Comparison of ENCODE assay signal across 7 mouse cellular contexts in genomic region chr11:60416590-60416962, GRCm38 (mm10). TPM values are rescaled to one million over a fixed set of nuclear protein-coding genes. Genes with fewer than 3 reads are reported as not detected.
DNase-seq lines count a peak whose midpoint lies in the region; ATAC-seq and TF ChIP-seq lines count a peak whose summit lies in the region.

No protein-coding gene starts in this region.

- H3K4me1 ChIP-seq in neural tube, embryonic 11.5 days (ENCODE audit: control insufficient read depth, insufficient read depth, low read length): peaks cover 17% of the 10 kb centered on the region
- peaks cover 17% of the 10 kb centered on the region for H3K4me1 ChIP-seq in liver, embryonic 11.5 days (replicated peaks; ENCODE audit: control insufficient read depth, insufficient read depth, low read length)
- H3K4me1 ChIP-seq in stomach, postnatal 0 days (replicated peaks; ENCODE audit: control insufficient read depth, insufficient read depth): peaks cover 3% of the 10 kb centered on the region; the same call in 1 of the 2 replicates

- no peaks in the 10 kb centered on the region for H3K36me3 ChIP-seq in neural tube, embryonic 11.5 days (ENCODE audit: control insufficient read depth, insufficient read depth, low read length)
- no peaks in the 10 kb centered on the region for H3K36me3 ChIP-seq in liver, embryonic 11.5 days (ENCODE audit: control insufficient read depth, insufficient read depth, low read length)
- H3K36me3 ChIP-seq in stomach, postnatal 0 days (ENCODE audit: control insufficient read depth, insufficient read depth, low read length): no peaks in the 10 kb centered on the region

- no peak; the same call in 1 of the 2 replicates for TF ChIP-seq CTCF in stomach, postnatal 0 days (IDR thresholded peaks at IDR 0.05; ENCODE audit: low read depth)

- peak; percentile 52 for ATAC-seq in neural tube, embryonic 11.5 days (ENCODE audit: insufficient read depth, low FRiP score, low TSS enrichment)
- ATAC-seq in erythroid progenitor cell, adult 5-6 weeks (replicated peaks; ENCODE audit: low FRiP score, poor library complexity, severe bottlenecking): peak; percentile 36
- peak; percentile 29 for ATAC-seq in liver, embryonic 11.5 days (replicated peaks; ENCODE audit: low FRiP score)
- peak; percentile 62 for ATAC-seq in stomach, postnatal 0 days (ENCODE audit: low FRiP score, low TSS enrichment)

- DNase-seq in neural tube, embryonic 11.5 days (ENCODE audit: low spot score): no peak
- DNase-seq in neural tube, embryonic 10.5 days (ENCODE audit: extremely low spot score, low spot score): no peak
- DNase-seq in liver, embryonic 11.5 days (ENCODE audit: low spot score): no peak
- DNase-seq in stomach, postnatal 0 days (ENCODE audit: low spot score): no peak
- DNase-seq in layer of hippocampus, adult 9-11 months: no peak
- no peak for DNase-seq in gastrocnemius, postnatal 4 days (ENCODE audit: low spot score in 2 of 2)

- peak; percentile 2 for TF ChIP-seq EP300 in stomach, postnatal 0 days (optimal IDR thresholded peaks at IDR 0.05)

- peak overlapping the region; percentile 85 for H3K4me2 ChIP-seq in neural tube, embryonic 11.5 days (ENCODE audit: low read depth)
- peak overlapping the region; percentile 86 for H3K4me2 ChIP-seq in liver, embryonic 11.5 days
- peak overlapping the region; percentile 88 for H3K4me2 ChIP-seq in stomach, postnatal 0 days (replicated peaks; ENCODE audit: low read depth)

- H3K27ac ChIP-seq in neural tube, embryonic 11.5 days (ENCODE audit: low read depth, low read length): no peak overlapping the region
- peak overlapping the region; percentile 49; the same call in 1 of the 2 replicates for H3K27ac ChIP-seq in liver, embryonic 11.5 days (ENCODE audit: low read depth, low read length)
- H3K27ac ChIP-seq in stomach, postnatal 0 days (replicated peaks): peak overlapping the region; percentile 77

- H3K9ac ChIP-seq in neural tube, embryonic 11.5 days (ENCODE audit: low read length): peak overlapping the region; percentile 82
- H3K9ac ChIP-seq in liver, embryonic 11.5 days (ENCODE audit: low read depth, low read length): peak overlapping the region; percentile 85
- peak overlapping the region; percentile 81 for H3K9ac ChIP-seq in stomach, postnatal 0 days (ENCODE audit: low read length)

- H3K4me3 ChIP-seq in neural tube, embryonic 11.5 days (ENCODE audit: low read depth, low read length): peak overlapping the region; percentile 74
- H3K4me3 ChIP-seq in liver, embryonic 11.5 days (ENCODE audit: low read depth, low read length): peak overlapping the region; percentile 90
- peak overlapping the region; percentile 88 for H3K4me3 ChIP-seq in stomach, postnatal 0 days (ENCODE audit: low read depth, low read length)

- H3K27me3 ChIP-seq in neural tube, embryonic 11.5 days (ENCODE audit: control insufficient read depth, insufficient read depth, low read length): no peaks in the 10 kb centered on the region
- H3K27me3 ChIP-seq in liver, embryonic 11.5 days (replicated peaks; ENCODE audit: control insufficient read depth, insufficient read depth, low read length): no peaks in the 10 kb centered on the region
- H3K27me3 ChIP-seq in stomach, postnatal 0 days (ENCODE audit: control insufficient read depth, insufficient read depth, low read length): no peaks in the 10 kb centered on the region

- H3K9me3 ChIP-seq in neural tube, embryonic 11.5 days (ENCODE audit: control insufficient read depth, low read length): no peaks in the 10 kb centered on the region
- no peaks in the 10 kb centered on the region for H3K9me3 ChIP-seq in liver, embryonic 11.5 days (ENCODE audit: control insufficient read depth, low read length)
- no peaks in the 10 kb centered on the region for H3K9me3 ChIP-seq in stomach, postnatal 0 days (ENCODE audit: control insufficient read depth, low read length)

- under 1% methylated on average over 21 of the region's 21 CpGs for WGBS in neural tube, embryonic 11.5 days
- WGBS in liver, embryonic 11.5 days: under 1% methylated on average over 21 of the region's 21 CpGs
- WGBS in stomach, postnatal 0 days: under 1% methylated on average over 21 of the region's 21 CpGs

RNA-seq across cellular contexts. Expression of gene Gid4, which starts 0.4 kb away (rescaled TPM):
- 27.8 and 29.9 TPM in 2 replicates for polyA plus RNA-seq in neural tube, embryonic 11.5 days (2014; fragmentation: Nextera tagmentation; extraction: Ambion mirVana)
- total RNA-seq in erythroid progenitor cell, adult 5-6 weeks (2015; ENCODE audit: low replicate concordance): 6.8 and 12.6 TPM in 2 replicates
- total RNA-seq in erythroid progenitor cell, adult 5-6 weeks (2017; ENCODE audit: low replicate concordance): 8.2 and 13.0 TPM in 2 replicates
- 24.7 and 28.5 TPM in 2 replicates for polyA plus RNA-seq in liver, embryonic 11.5 days (2014; fragmentation: Nextera tagmentation; extraction: Ambion mirVana)
- 10.9 and 12.0 TPM in 2 replicates for polyA plus RNA-seq in stomach, postnatal 0 days (2015; fragmentation: Nextera tagmentation; extraction: Ambion mirVana)
- total RNA-seq in gastrocnemius, postnatal 4 days (2021): 10 to 100 TPM; 21.0 to 23.6 TPM

RNA-seq across cellular contexts. Expression of gene Atpaf2, which starts 1.7 kb away (rescaled TPM):
- 44.4 and 47.3 TPM in 2 replicates for polyA plus RNA-seq in neural tube, embryonic 11.5 days (2014; fragmentation: Nextera tagmentation; extraction: Ambion mirVana)
- 11.9 and 12.2 TPM in 2 replicates for total RNA-seq in erythroid progenitor cell, adult 5-6 weeks (2015; ENCODE audit: low replicate concordance)
- 21.1 and 31.8 TPM in 2 replicates for total RNA-seq in erythroid progenitor cell, adult 5-6 weeks (2017; ENCODE audit: low replicate concordance)
- 70.2 and 70.6 TPM in 2 replicates for polyA plus RNA-seq in liver, embryonic 11.5 days (2014; fragmentation: Nextera tagmentation; extraction: Ambion mirVana)
- 30.5 and 30.7 TPM in 2 replicates for polyA plus RNA-seq in stomach, postnatal 0 days (2015; fragmentation: Nextera tagmentation; extraction: Ambion mirVana)
- 10 to 100 TPM; 29.3 to 31.7 TPM for total RNA-seq in gastrocnemius, postnatal 4 days (2021)

RNA-seq across cellular contexts. Expression of gene Drg2, which starts 37.8 kb away (rescaled TPM):
- polyA plus RNA-seq in neural tube, embryonic 11.5 days (2014; fragmentation: Nextera tagmentation; extraction: Ambion mirVana): 126 and 132 TPM in 2 replicates
- total RNA-seq in erythroid progenitor cell, adult 5-6 weeks (2015; ENCODE audit: low replicate concordance): 9.6 and 9.7 TPM in 2 replicates
- total RNA-seq in erythroid progenitor cell, adult 5-6 weeks (2017; ENCODE audit: low replicate concordance): 4.6 and 25.8 TPM in 2 replicates
- polyA plus RNA-seq in liver, embryonic 11.5 days (2014; fragmentation: Nextera tagmentation; extraction: Ambion mirVana): 98.5 and 105 TPM in 2 replicates
- 47.2 and 50.2 TPM in 2 replicates for polyA plus RNA-seq in stomach, postnatal 0 days (2015; fragmentation: Nextera tagmentation; extraction: Ambion mirVana)
- 10 to 100 TPM; 43.6 to 44.5 TPM for total RNA-seq in gastrocnemius, postnatal 4 days (2021)

RNA-seq across cellular contexts. Expression of gene Myo15, which starts 52.6 kb away (rescaled TPM):
- polyA plus RNA-seq in neural tube, embryonic 11.5 days (2014; fragmentation: Nextera tagmentation; extraction: Ambion mirVana): 0.09 and 0.27 TPM in 2 replicates
- total RNA-seq in erythroid progenitor cell, adult 5-6 weeks (2015; ENCODE audit: low replicate concordance): 0.72 and 2.1 TPM in 2 replicates
- total RNA-seq in erythroid progenitor cell, adult 5-6 weeks (2017; ENCODE audit: low replicate concordance): 3.9 and 5.4 TPM in 2 replicates
- 0.34 and 0.52 TPM in 2 replicates for polyA plus RNA-seq in liver, embryonic 11.5 days (2014; fragmentation: Nextera tagmentation; extraction: Ambion mirVana)
- polyA plus RNA-seq in stomach, postnatal 0 days (2015; fragmentation: Nextera tagmentation; extraction: Ambion mirVana): 0.02 and 0.08 TPM in 2 replicates
- total RNA-seq in gastrocnemius, postnatal 4 days (2021): under 1 TPM; 0.05 to 0.18 TPM
